Mouse (Mus musculus): ENCODE results near the gene Dlg2. TPM values are rescaled to one million over a fixed set of nuclear protein-coding genes. Genes with fewer than 3 reads are reported as not detected.

Dlg2 gene
- polyA plus RNA-seq, 1 experiment from 2014 or later = 3.0 TPM

GRCm38 (mm10) chr7:92493521-92493920, 2017.0 kb downstream of the Dlg2 start:
- Histone ChIP-seq H3K36me3 (ENCODE audit: control insufficient read depth, insufficient read depth, low read length) (no peaks in the 10 kb centered on the region), H3K4me3 (ENCODE audit: low read depth, low read length) (no peak overlapping the region), H3K27ac (ENCODE audit: low read depth, low read length) (no peak overlapping the region), H3K4me1 (replicated peaks; ENCODE audit: control insufficient read depth, insufficient read depth, low read length) (no peaks in the 10 kb centered on the region), H3K27me3 (ENCODE audit: control insufficient read depth, insufficient read depth, low read length) (no peaks in the 10 kb centered on the region), H3K9me3 (ENCODE audit: control insufficient read depth, low read length) (no peaks in the 10 kb centered on the region), H3K9ac (ENCODE audit: low read length) (no peak overlapping the region), H3K4me2 (ENCODE audit: low read depth, low read length, severe bottlenecking) (no peak overlapping the region)
- ATAC-seq (replicated peaks; ENCODE audit: low FRiP score) (no peak), DNase-seq (ENCODE audit: low spot score) (no peak)
- WGBS = 88% methylated on average over 2 of the region's 2 CpGs

Other genes with a start within 250 kb of the Dlg2 start
- gene Ccdc83, start 210.9 kb upstream of the Dlg2 start, polyA plus RNA-seq (2014; fragmentation: Nextera tagmentation; extraction: Ambion mirVana) = not detected in 2 replicates
- gene Sytl2, start 174.4 kb upstream of the Dlg2 start, polyA plus RNA-seq (2014; fragmentation: Nextera tagmentation; extraction: Ambion mirVana) = 0.75 and 1.5 TPM in 2 replicates
- gene Ccdc89, start 50.1 kb upstream of the Dlg2 start, polyA plus RNA-seq (2014; fragmentation: Nextera tagmentation; extraction: Ambion mirVana) = 2.4 and 3.2 TPM in 2 replicates
- 43.5 and 47.2 TPM in 2 replicates for gene Crebzf, start 33.9 kb upstream of the Dlg2 start, polyA plus RNA-seq (2014; fragmentation: Nextera tagmentation; extraction: Ambion mirVana)
- gene Tmem126a, start 19.4 kb upstream of the Dlg2 start, polyA plus RNA-seq (2014; fragmentation: Nextera tagmentation; extraction: Ambion mirVana) = 111 and 121 TPM in 2 replicates
- 36.6 and 38.4 TPM in 2 replicates for gene Tmem126b, start 671 bp upstream of the Dlg2 start, polyA plus RNA-seq (2014; fragmentation: Nextera tagmentation; extraction: Ambion mirVana)

Measured in forebrain, embryonic 11.5 days (tissue).